Mouse (Mus musculus): Measurements from ENCODE around the gene Try4. TPM values are rescaled to one million over a fixed set of nuclear protein-coding genes. Genes with fewer than 3 reads are reported as not detected.
"Not testable (repeated sequence)": the region's sequence is repeated elsewhere in the genome, so short reads cannot be mapped to it uniquely, and the experiment has no call there.

Try4 gene
- not detected in 2 replicates for polyA plus RNA-seq (2014; fragmentation: Nextera tagmentation; extraction: Ambion mirVana)

DNA sequence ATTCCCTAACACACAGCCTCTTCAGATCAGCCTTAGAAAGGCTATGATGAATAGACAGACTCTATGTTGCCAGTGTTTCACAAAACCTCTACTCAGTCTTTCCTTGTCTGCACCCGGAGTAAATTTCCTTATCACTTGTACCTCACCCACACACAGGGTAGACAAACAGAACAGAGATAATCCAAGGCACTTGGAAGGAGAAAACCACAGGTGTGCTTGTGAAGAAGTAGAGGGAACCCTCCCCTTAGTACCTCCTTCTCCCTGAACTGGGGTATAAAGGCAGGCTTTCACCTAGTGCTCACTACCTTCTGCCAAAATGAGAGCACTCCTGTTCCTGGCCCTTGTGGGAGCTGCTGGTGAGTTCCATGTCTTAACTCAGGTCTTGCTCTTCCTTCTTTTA lies at the start of gene Try4:
Gene Try4 (plus strand): TSS at position 301 of the 400 bp plus-strand sequence.
- no peaks in the 10 kb centered on the region for H3K9me3 ChIP-seq (ENCODE audit: control insufficient read depth, low read length)
- ATAC-seq (ENCODE audit: low FRiP score), result no peak
- H3K4me1 ChIP-seq (ENCODE audit: control insufficient read depth, insufficient read depth, low read length), result no peaks in the 10 kb centered on the region
- no peak within 1 kb of the TSS for H3K4me3 ChIP-seq (ENCODE audit: low read depth, low read length)
- no peak for DNase-seq (ENCODE audit: low spot score, missing footprints)
- H3K36me3 ChIP-seq (ENCODE audit: control insufficient read depth, insufficient read depth, low read length), result no peaks in the 10 kb centered on the region
- H3K9ac ChIP-seq (ENCODE audit: low read length), result no peak within 1 kb of the TSS
- 86% methylated on average over 1 of the region's 1 CpGs for WGBS
- no peaks in the 10 kb centered on the region for H3K27me3 ChIP-seq (ENCODE audit: control insufficient read depth, insufficient read depth, low read length)
- H3K4me2 ChIP-seq, result no peak within 1 kb of the TSS
- H3K27ac ChIP-seq (ENCODE audit: low read depth, low read length), result no peak within 1 kb of the TSS

DNA sequence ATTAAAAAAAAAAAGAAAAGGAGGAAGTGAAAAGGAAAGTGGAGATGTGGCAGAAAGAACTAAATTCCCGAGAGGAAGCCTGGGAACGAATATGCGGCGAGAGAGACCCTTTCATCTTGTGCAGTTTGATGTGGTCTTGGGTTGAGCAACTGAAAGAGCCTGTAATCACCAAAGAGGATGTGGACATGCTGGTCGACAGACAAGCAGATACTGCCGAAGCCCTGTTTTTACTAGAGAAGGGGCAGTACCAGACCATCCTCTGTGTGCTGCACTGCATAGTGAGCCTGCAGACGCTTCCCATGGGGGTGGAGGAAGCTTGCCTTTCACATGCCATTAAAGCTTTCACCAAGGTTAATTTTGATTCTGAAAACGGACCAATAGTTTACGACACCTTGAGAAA lies 48.8 kb upstream of the Try4 start:
- H3K27me3 ChIP-seq (ENCODE audit: control insufficient read depth, insufficient read depth, low read length); H3K4me1 ChIP-seq (ENCODE audit: control insufficient read depth, insufficient read depth, low read length); H3K4me3 ChIP-seq (ENCODE audit: low read depth, low read length); H3K27ac ChIP-seq (ENCODE audit: low read depth, low read length); H3K9me3 ChIP-seq (ENCODE audit: control insufficient read depth, low read length); H3K4me2 ChIP-seq; H3K9ac ChIP-seq (ENCODE audit: low read length); DNase-seq (ENCODE audit: low spot score, missing footprints); H3K36me3 ChIP-seq (ENCODE audit: control insufficient read depth, insufficient read depth, low read length); ATAC-seq (ENCODE audit: low FRiP score): not testable (repeated sequence)
- WGBS, result 91% methylated on average over 9 of the region's 9 CpGs

DNA sequence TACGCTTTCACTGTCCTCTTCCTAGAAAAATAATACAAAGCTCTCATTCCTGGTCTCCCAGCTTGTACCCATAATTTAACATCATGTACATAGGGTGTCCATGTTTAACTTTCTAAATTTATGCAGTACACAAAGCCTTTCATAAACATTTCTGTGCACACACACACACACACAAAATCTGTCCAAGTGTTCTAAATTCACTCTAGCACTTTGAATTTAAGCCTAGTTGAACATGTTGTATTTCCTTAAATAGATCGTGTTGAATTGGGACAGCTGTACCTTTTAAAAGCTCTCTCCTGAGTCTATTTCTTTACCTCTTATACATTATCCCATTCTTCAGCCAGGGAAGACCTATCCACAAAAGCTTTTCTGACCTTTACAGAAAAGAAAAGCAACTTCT lies 45.6 kb upstream of the Try4 start:
- Histone ChIP-seq H3K27me3 (ENCODE audit: control insufficient read depth, insufficient read depth, low read length) (no peaks in the 10 kb centered on the region), H3K9ac (ENCODE audit: low read length) (no peak overlapping the region), H3K27ac (ENCODE audit: low read depth, low read length) (no peak overlapping the region), H3K4me2 (no peak overlapping the region), H3K4me3 (ENCODE audit: low read depth, low read length) (no peak overlapping the region), H3K9me3 (ENCODE audit: control insufficient read depth, low read length) (no peaks in the 10 kb centered on the region), H3K4me1 (ENCODE audit: control insufficient read depth, insufficient read depth, low read length) (no peaks in the 10 kb centered on the region), H3K36me3 (ENCODE audit: control insufficient read depth, insufficient read depth, low read length) (no peaks in the 10 kb centered on the region)
- WGBS, result 90% methylated on average over 2 of the region's 2 CpGs
- no peak for DNase-seq (ENCODE audit: low spot score, missing footprints)
- ATAC-seq (ENCODE audit: low FRiP score), result no peak

DNA sequence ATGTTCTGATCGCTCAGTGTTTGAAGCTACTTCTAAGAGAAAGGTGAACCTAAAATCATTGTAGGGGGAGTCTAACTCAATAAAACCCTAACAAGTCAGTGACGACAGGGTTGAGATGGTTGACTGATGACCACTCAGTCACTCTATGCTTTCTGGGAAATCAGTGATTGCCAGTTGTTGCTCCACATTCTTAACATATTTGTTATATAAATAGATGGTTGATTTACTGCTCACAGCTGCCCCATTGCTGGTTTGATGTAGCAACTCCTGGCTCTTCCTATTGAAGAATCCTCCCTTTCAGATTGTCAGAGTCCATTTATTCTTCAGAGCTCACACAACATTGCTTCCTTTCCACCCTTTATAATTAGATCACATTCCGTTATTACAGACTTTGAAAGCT lies 44.6 kb upstream of the Try4 start:
- no peak for DNase-seq (ENCODE audit: low spot score, missing footprints)
- H3K9me3 ChIP-seq (ENCODE audit: control insufficient read depth, low read length), result no peaks in the 10 kb centered on the region
- H3K36me3 ChIP-seq (ENCODE audit: control insufficient read depth, insufficient read depth, low read length), result no peaks in the 10 kb centered on the region
- no peak overlapping the region for H3K27ac ChIP-seq (ENCODE audit: low read depth, low read length)
- no peaks in the 10 kb centered on the region for H3K27me3 ChIP-seq (ENCODE audit: control insufficient read depth, insufficient read depth, low read length)
- no peak for ATAC-seq (ENCODE audit: low FRiP score)
- 83% methylated on average over 3 of the region's 3 CpGs for WGBS
- no peak overlapping the region for H3K4me2 ChIP-seq
- H3K4me1 ChIP-seq (ENCODE audit: control insufficient read depth, insufficient read depth, low read length), result no peaks in the 10 kb centered on the region
- no peak overlapping the region for H3K9ac ChIP-seq (ENCODE audit: low read length)
- no peak overlapping the region for H3K4me3 ChIP-seq (ENCODE audit: low read depth, low read length)

DNA sequence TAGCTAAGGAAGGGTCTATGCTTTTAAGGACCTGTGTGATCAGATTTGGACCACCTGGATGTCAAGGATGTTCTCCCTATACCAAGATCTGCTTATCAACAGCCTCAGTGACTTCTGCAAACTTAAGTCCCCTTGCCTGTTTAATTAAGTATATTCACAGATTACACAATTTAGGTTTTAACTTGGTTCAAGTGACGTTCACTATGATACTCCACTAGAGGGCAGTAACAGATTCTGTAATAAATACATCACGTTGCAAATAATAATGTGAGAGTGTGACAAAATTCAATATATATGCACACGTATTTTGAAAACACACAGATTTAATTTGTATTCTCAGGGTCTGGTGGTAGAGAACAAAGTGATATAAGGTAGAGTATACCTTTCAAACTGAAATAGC lies 39.3 kb upstream of the Try4 start:
- Histone ChIP-seq H3K27me3 (ENCODE audit: control insufficient read depth, insufficient read depth, low read length) (no peaks in the 10 kb centered on the region), H3K9me3 (ENCODE audit: control insufficient read depth, low read length) (no peaks in the 10 kb centered on the region), H3K36me3 (ENCODE audit: control insufficient read depth, insufficient read depth, low read length) (no peaks in the 10 kb centered on the region), H3K9ac (ENCODE audit: low read length) (no peak overlapping the region), H3K4me1 (ENCODE audit: control insufficient read depth, insufficient read depth, low read length) (no peaks in the 10 kb centered on the region), H3K4me3 (ENCODE audit: low read depth, low read length) (no peak overlapping the region), H3K27ac (ENCODE audit: low read depth, low read length) (no peak overlapping the region), H3K4me2 (no peak overlapping the region)
- no peak for ATAC-seq (ENCODE audit: low FRiP score)
- DNase-seq (ENCODE audit: low spot score, missing footprints), result no peak
- 50% methylated on average over 3 of the region's 3 CpGs for WGBS

DNA sequence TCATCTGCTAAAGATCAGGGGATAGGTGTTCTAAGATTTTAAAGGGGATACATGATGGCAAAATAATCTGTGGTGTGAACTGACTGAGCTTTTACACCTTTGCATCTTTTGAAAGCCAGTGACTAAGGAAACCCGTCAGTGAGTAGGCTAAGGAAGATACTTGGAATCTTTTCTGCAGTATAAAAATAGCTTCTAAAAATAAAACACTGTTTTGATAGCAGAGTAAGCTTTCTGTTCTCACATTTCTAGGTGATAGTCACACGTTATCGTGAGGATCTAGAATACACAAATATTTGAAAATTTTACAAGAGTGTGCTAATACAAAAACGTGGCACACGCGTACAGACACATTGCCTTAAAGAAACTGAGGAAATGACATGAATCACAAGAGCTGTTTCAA lies 35.9 kb upstream of the Try4 start:
- Histone ChIP-seq H3K36me3 (ENCODE audit: control insufficient read depth, insufficient read depth, low read length) (no peaks in the 10 kb centered on the region), H3K27ac (ENCODE audit: low read depth, low read length) (no peak overlapping the region), H3K4me2 (no peak overlapping the region), H3K27me3 (ENCODE audit: control insufficient read depth, insufficient read depth, low read length) (no peaks in the 10 kb centered on the region), H3K9ac (ENCODE audit: low read length) (no peak overlapping the region), H3K9me3 (ENCODE audit: control insufficient read depth, low read length) (no peaks in the 10 kb centered on the region), H3K4me1 (ENCODE audit: control insufficient read depth, insufficient read depth, low read length) (no peaks in the 10 kb centered on the region), H3K4me3 (ENCODE audit: low read depth, low read length) (no peak overlapping the region)
- no peak for DNase-seq (ENCODE audit: low spot score, missing footprints)
- 91% methylated on average over 6 of the region's 6 CpGs for WGBS
- no peak for ATAC-seq (ENCODE audit: low FRiP score)

DNA sequence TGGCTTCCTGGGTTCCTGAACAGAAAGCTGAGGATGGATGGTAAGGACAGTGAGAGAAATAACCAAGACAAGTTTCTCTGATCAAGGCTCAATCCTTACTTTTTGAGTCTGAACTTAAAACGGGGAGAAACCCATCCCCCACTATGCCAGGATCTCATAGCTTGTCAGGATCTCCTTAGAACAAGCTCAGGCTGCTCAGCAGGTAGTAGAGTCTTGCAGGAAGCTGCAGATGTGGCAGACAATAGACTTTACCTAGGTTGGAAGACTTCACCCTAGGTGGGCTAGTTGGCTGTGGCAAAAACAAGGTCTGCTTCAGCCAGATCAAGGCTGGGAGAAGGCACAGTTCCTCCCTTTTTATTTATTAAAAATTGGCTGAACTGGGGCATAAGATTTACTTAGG lies 3.8 kb upstream of the Try4 start:
- Histone ChIP-seq H3K36me3 (ENCODE audit: control insufficient read depth, insufficient read depth, low read length) (no peaks in the 10 kb centered on the region), H3K4me3 (ENCODE audit: low read depth, low read length) (no peak overlapping the region), H3K9ac (ENCODE audit: low read length) (no peak overlapping the region), H3K27ac (ENCODE audit: low read depth, low read length) (no peak overlapping the region), H3K4me2 (no peak overlapping the region), H3K27me3 (ENCODE audit: control insufficient read depth, insufficient read depth, low read length) (no peaks in the 10 kb centered on the region), H3K9me3 (ENCODE audit: control insufficient read depth, low read length) (no peaks in the 10 kb centered on the region), H3K4me1 (ENCODE audit: control insufficient read depth, insufficient read depth, low read length) (no peaks in the 10 kb centered on the region)
- DNase-seq (ENCODE audit: low spot score, missing footprints) (no peak), ATAC-seq (ENCODE audit: low FRiP score) (no peak)
- 12% methylated on average over 1 of the region's 1 CpGs for WGBS

DNA sequence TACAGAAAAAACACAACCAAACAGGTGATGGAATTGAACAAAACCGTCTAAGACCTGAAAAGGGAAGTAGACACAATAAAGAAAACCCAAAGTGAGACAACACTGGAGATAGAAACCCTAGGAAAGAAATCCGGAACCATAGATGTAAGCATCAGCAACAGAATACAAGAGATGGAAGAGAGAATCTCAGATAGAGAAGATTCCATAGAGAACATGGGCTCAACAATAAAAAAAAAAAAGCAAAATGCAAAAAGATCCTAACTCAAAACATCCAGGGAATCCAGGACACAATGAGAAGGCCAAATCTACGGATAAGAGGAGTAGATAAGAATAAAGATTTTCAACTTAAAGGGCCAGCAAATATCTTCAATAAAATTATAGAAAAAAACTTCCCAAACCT lies 14.7 kb downstream of the Try4 start, which contains the start of gene Try5:
Gene Try5 (minus strand): TSS at position 101 of the 400 bp plus-strand sequence.
- H3K4me2 ChIP-seq; H3K9ac ChIP-seq (ENCODE audit: low read length); DNase-seq (ENCODE audit: low spot score, missing footprints); H3K9me3 ChIP-seq (ENCODE audit: control insufficient read depth, low read length); H3K36me3 ChIP-seq (ENCODE audit: control insufficient read depth, insufficient read depth, low read length); ATAC-seq (ENCODE audit: low FRiP score); H3K27ac ChIP-seq (ENCODE audit: low read depth, low read length); H3K4me3 ChIP-seq (ENCODE audit: low read depth, low read length); H3K27me3 ChIP-seq (ENCODE audit: control insufficient read depth, insufficient read depth, low read length); H3K4me1 ChIP-seq (ENCODE audit: control insufficient read depth, insufficient read depth, low read length): not testable (repeated sequence)
- 73% methylated on average over 3 of the region's 3 CpGs for WGBS

DNA sequence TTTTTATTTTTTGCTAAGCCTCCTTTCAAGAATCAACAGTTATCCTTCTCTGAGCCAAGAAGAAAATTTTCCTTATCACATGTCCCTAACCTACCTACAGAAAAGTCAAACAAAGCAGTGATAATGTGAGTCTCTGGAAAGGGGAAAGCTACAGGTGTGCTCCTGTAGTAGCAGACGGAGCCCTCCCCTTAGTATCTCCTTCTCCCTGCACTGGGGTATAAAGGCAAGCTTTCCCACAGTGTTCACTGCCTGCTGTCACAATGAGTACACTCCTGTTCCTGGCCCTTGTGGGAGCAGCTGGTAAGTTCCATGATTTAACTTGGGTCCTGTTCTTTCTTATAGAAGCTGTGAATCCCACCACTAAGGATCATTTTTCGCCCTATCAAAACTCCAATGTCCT lies 51.9 kb downstream of the Try4 start, which contains the start of gene Try10:
Gene Try10 (plus strand): TSS at position 174 of the 400 bp plus-strand sequence.
- no peaks in the 10 kb centered on the region for H3K4me1 ChIP-seq (ENCODE audit: control insufficient read depth, insufficient read depth, low read length)
- no peak within 1 kb of the TSS for H3K27ac ChIP-seq (ENCODE audit: low read depth, low read length)
- no peak for ATAC-seq (ENCODE audit: low FRiP score)
- WGBS, result 82% methylated on average over 2 of the region's 2 CpGs
- no peaks in the 10 kb centered on the region for H3K27me3 ChIP-seq (ENCODE audit: control insufficient read depth, insufficient read depth, low read length)
- no peak within 1 kb of the TSS for H3K4me3 ChIP-seq (ENCODE audit: low read depth, low read length)
- no peak within 1 kb of the TSS for H3K9ac ChIP-seq (ENCODE audit: low read length)
- H3K9me3 ChIP-seq (ENCODE audit: control insufficient read depth, low read length), result no peaks in the 10 kb centered on the region
- no peak for DNase-seq (ENCODE audit: low spot score, missing footprints)
- no peaks in the 10 kb centered on the region for H3K36me3 ChIP-seq (ENCODE audit: control insufficient read depth, insufficient read depth, low read length)
- H3K4me2 ChIP-seq, result no peak within 1 kb of the TSS

Measured in midbrain, embryonic 11.5 days (tissue).